Comparison of ENCODE assay signal across 8 mouse cellular contexts in genomic region chr5:108628891-108629633, GRCm38 (mm10). TPM values are rescaled to one million over a fixed set of nuclear protein-coding genes. Genes with fewer than 3 reads are reported as not detected.
DNase-seq lines count a peak whose midpoint lies in the region; ATAC-seq and TF ChIP-seq lines count a peak whose summit lies in the region.

No protein-coding gene starts in this region.

- peak overlapping the region; percentile 97 for H3K27ac ChIP-seq in left cerebral cortex, adult 2 months
- peak overlapping the region; percentile 89 for H3K27ac ChIP-seq in forebrain, embryonic 14.5 days (ENCODE audit: low read depth, low read length)
- H3K27ac ChIP-seq in liver, embryonic 14.5 days, result peak overlapping the region; percentile 54
- H3K27ac ChIP-seq in stomach, embryonic 16.5 days (ENCODE audit: low read length), result peak overlapping the region; percentile 85

- intact Hi-C loops in left cerebral cortex, adult 2 months (cut with DNase I), result no loop called here
- intact Hi-C loops in left cerebral cortex, postnatal 36 days (cut with DNase I), result no loop called here

- H3K27me3 ChIP-seq in forebrain, embryonic 14.5 days (replicated peaks; ENCODE audit: control insufficient read depth, insufficient read depth, low read length), result no peaks in the 10 kb centered on the region
- H3K27me3 ChIP-seq in liver, embryonic 14.5 days (ENCODE audit: control insufficient read depth, insufficient read depth, low read length), result no peaks in the 10 kb centered on the region
- no peaks in the 10 kb centered on the region for H3K27me3 ChIP-seq in stomach, embryonic 16.5 days (ENCODE audit: control insufficient read depth, insufficient read depth, low read length)

- DNase-seq in left cerebral cortex, adult 2 months (ENCODE audit: extremely low spot score in 1 of 2, low spot score in 2 of 2), result no peak
- DNase-seq in left cerebral cortex, postnatal 36 days (ENCODE audit: low spot score in 2 of 2), result no peak
- DNase-seq in NIH3T3 (ENCODE audit: low read depth), result peak; percentile 27
- DNase-seq in forebrain, embryonic 14.5 days (ENCODE audit: low spot score), result no peak
- peak in 2 of 3 experiments; percentile 5 to 20 for DNase-seq in liver, embryonic 14.5 days (ENCODE audit: low read depth in 3 of 3, low spot score in 3 of 3)
- no peak for DNase-seq in adrenal gland, postnatal 10 days
- DNase-seq in frontal cortex, postnatal 14 days (ENCODE audit: low spot score in 2 of 2), result no peak

- TF ChIP-seq CTCF in left cerebral cortex, adult 2 months (IDR thresholded peaks at IDR 0.05), result no peak
- TF ChIP-seq CTCF in liver, embryonic 14.5 days (IDR thresholded peaks at IDR 0.05; ENCODE audit: low read depth), result no peak

- H3K4me3 ChIP-seq in left cerebral cortex, adult 2 months, result peak overlapping the region; percentile 72
- peak overlapping the region; percentile 87 for H3K4me3 ChIP-seq in forebrain, embryonic 14.5 days (ENCODE audit: low read depth, low read length)
- peak overlapping the region; percentile 70 to 83 for H3K4me3 ChIP-seq in liver, embryonic 14.5 days (ENCODE audit: insufficient read depth in 1 of 2, low read depth in 2 of 2, low read length in 2 of 2)
- H3K4me3 ChIP-seq in stomach, embryonic 16.5 days (replicated peaks; ENCODE audit: low read length), result peak overlapping the region; percentile 92

- TF ChIP-seq EP300 in liver, embryonic 14.5 days (IDR thresholded peaks at IDR 0.05; ENCODE audit: low read depth), result no peak

- H3K36me3 ChIP-seq in forebrain, embryonic 14.5 days (ENCODE audit: control insufficient read depth, insufficient read depth, low read length), result peaks cover 7% of the 10 kb centered on the region
- peaks cover 9% of the 10 kb centered on the region for H3K36me3 ChIP-seq in liver, embryonic 14.5 days (replicated peaks; ENCODE audit: control insufficient read depth, insufficient read depth, low read depth)
- H3K36me3 ChIP-seq in stomach, embryonic 16.5 days (ENCODE audit: control insufficient read depth, insufficient read depth, low read length), result peaks cover 6% of the 10 kb centered on the region

- H3K9me3 ChIP-seq in forebrain, embryonic 14.5 days (replicated peaks; ENCODE audit: control insufficient read depth, low read length), result no peaks in the 10 kb centered on the region
- no peaks in the 10 kb centered on the region for H3K9me3 ChIP-seq in liver, embryonic 14.5 days (ENCODE audit: control insufficient read depth, low read length)
- no peaks in the 10 kb centered on the region for H3K9me3 ChIP-seq in stomach, embryonic 16.5 days (replicated peaks; ENCODE audit: control insufficient read depth, low read length)

- 2% methylated on average over 32 of the region's 32 CpGs for WGBS in forebrain, embryonic 14.5 days
- whole genome bisulfite sequencing in liver, embryonic 14.5 days (ENCODE audit: insufficient replicate concordance), result under 1% methylated on average over 32 of the region's 32 CpGs
- WGBS in stomach, embryonic 16.5 days, result 2% methylated on average over 32 of the region's 32 CpGs

- H3K4me1 ChIP-seq in forebrain, embryonic 14.5 days (ENCODE audit: control insufficient read depth, insufficient read depth, low read length), result peaks cover 18% of the 10 kb centered on the region
- peaks cover 13 to 18% of the 10 kb centered on the region in 2 experiments for H3K4me1 ChIP-seq in liver, embryonic 14.5 days (replicated peaks; ENCODE audit: control insufficient read depth in 2 of 2, insufficient read depth in 2 of 2, low read length in 1 of 2)
- H3K4me1 ChIP-seq in stomach, embryonic 16.5 days (ENCODE audit: control insufficient read depth, insufficient read depth, low read length), result peaks cover 14% of the 10 kb centered on the region

- peak overlapping the region; percentile 90 for H3K4me2 ChIP-seq in forebrain, embryonic 14.5 days (ENCODE audit: low read length)
- peak overlapping the region; percentile 93 for H3K4me2 ChIP-seq in liver, embryonic 14.5 days (ENCODE audit: low read depth)
- peak overlapping the region; percentile 88 for H3K4me2 ChIP-seq in stomach, embryonic 16.5 days (ENCODE audit: low read depth, low read length)

- H3K9ac ChIP-seq in forebrain, embryonic 14.5 days (ENCODE audit: low read length), result peak overlapping the region; percentile 93
- H3K9ac ChIP-seq in liver, embryonic 14.5 days (replicated peaks), result peak overlapping the region; percentile 80
- H3K9ac ChIP-seq in stomach, embryonic 16.5 days (ENCODE audit: low read length), result peak overlapping the region; percentile 90

- peak; percentile 84 for ATAC-seq in forebrain, embryonic 14.5 days
- ATAC-seq in liver, embryonic 14.5 days (ENCODE audit: insufficient read depth), result peak; percentile 85
- peak; percentile 79 for ATAC-seq in stomach, embryonic 16.5 days (ENCODE audit: insufficient read depth, low FRiP score)

RNA-seq across cellular contexts. Expression of gene Gak, which starts 0.5 kb away (rescaled TPM):
- 100 to 1,000 TPM in 1 of 2 experiments, 10 to 100 TPM in 1; 98.8 to 106 TPM for total RNA-seq in left cerebral cortex, adult 2 months (2021)
- total RNA-seq in left cerebral cortex, postnatal 36 days (2021), result 10 to 100 TPM; 98.1 to 98.8 TPM
- polyA plus RNA-seq in forebrain, embryonic 14.5 days (2014; fragmentation: Nextera tagmentation; extraction: Ambion mirVana), result 45.5 and 50.6 TPM in 2 replicates
- 19.4 and 22.6 TPM in 2 replicates for polyA plus RNA-seq in liver, embryonic 14.5 days (2012; rRNA removed)
- polyA plus RNA-seq in liver, embryonic 14.5 days (2014; fragmentation: Nextera tagmentation; extraction: Ambion mirVana), result 20.7 and 22.7 TPM in 2 replicates
- polyA plus RNA-seq in stomach, embryonic 16.5 days (2015; fragmentation: Nextera tagmentation; extraction: Ambion mirVana), result 62.9 and 67.9 TPM in 2 replicates
- total RNA-seq in adrenal gland, postnatal 10 days (2021), result 10 to 100 TPM; 65.8 to 74.6 TPM

RNA-seq across cellular contexts. Expression of gene Tmem175, which starts 0.5 kb away (rescaled TPM):
- 10 to 100 TPM; 40.8 to 43.2 TPM for total RNA-seq in left cerebral cortex, adult 2 months (2021)
- 10 to 100 TPM; 40.7 to 41.4 TPM for total RNA-seq in left cerebral cortex, postnatal 36 days (2021)
- 29.4 and 32.3 TPM in 2 replicates for polyA plus RNA-seq in forebrain, embryonic 14.5 days (2014; fragmentation: Nextera tagmentation; extraction: Ambion mirVana)
- 8.2 and 11.1 TPM in 2 replicates for polyA plus RNA-seq in liver, embryonic 14.5 days (2012; rRNA removed)
- polyA plus RNA-seq in liver, embryonic 14.5 days (2014; fragmentation: Nextera tagmentation; extraction: Ambion mirVana), result 12.8 and 15.0 TPM in 2 replicates
- 27.1 and 27.7 TPM in 2 replicates for polyA plus RNA-seq in stomach, embryonic 16.5 days (2015; fragmentation: Nextera tagmentation; extraction: Ambion mirVana)
- total RNA-seq in adrenal gland, postnatal 10 days (2021), result 10 to 100 TPM; 20.3 to 22.8 TPM

RNA-seq across cellular contexts. Expression of gene Idua, which starts 31.1 kb away (rescaled TPM):
- 10 to 100 TPM; 14.9 to 20.8 TPM for total RNA-seq in left cerebral cortex, adult 2 months (2021)
- 10 to 100 TPM; 13.8 to 18.8 TPM for total RNA-seq in left cerebral cortex, postnatal 36 days (2021)
- polyA plus RNA-seq in forebrain, embryonic 14.5 days (2014; fragmentation: Nextera tagmentation; extraction: Ambion mirVana), result 5.7 and 7.0 TPM in 2 replicates
- 3.0 and 3.1 TPM in 2 replicates for polyA plus RNA-seq in liver, embryonic 14.5 days (2012; rRNA removed)
- polyA plus RNA-seq in liver, embryonic 14.5 days (2014; fragmentation: Nextera tagmentation; extraction: Ambion mirVana), result 2.5 and 2.9 TPM in 2 replicates
- polyA plus RNA-seq in stomach, embryonic 16.5 days (2015; fragmentation: Nextera tagmentation; extraction: Ambion mirVana), result 13.5 and 15.2 TPM in 2 replicates
- 10 to 100 TPM in 1 of 2 experiments, 1 to 10 TPM in 1; 9.0 to 15.2 TPM for total RNA-seq in adrenal gland, postnatal 10 days (2021)

RNA-seq across cellular contexts. Expression of gene Dgkq, which starts 40.4 kb away (rescaled TPM):
- total RNA-seq in left cerebral cortex, adult 2 months (2021), result 10 to 100 TPM; 58.9 to 59.7 TPM
- 10 to 100 TPM; 40.5 to 57.7 TPM for total RNA-seq in left cerebral cortex, postnatal 36 days (2021)
- polyA plus RNA-seq in forebrain, embryonic 14.5 days (2014; fragmentation: Nextera tagmentation; extraction: Ambion mirVana), result 9.1 and 15.6 TPM in 2 replicates
- polyA plus RNA-seq in liver, embryonic 14.5 days (2012; rRNA removed), result 4.7 TPM in 2 replicates
- polyA plus RNA-seq in liver, embryonic 14.5 days (2014; fragmentation: Nextera tagmentation; extraction: Ambion mirVana), result 1.9 and 2.3 TPM in 2 replicates
- polyA plus RNA-seq in stomach, embryonic 16.5 days (2015; fragmentation: Nextera tagmentation; extraction: Ambion mirVana), result 10.7 and 14.5 TPM in 2 replicates
- 10 to 100 TPM; 16.7 to 23.7 TPM for total RNA-seq in adrenal gland, postnatal 10 days (2021)

RNA-seq across cellular contexts. Expression of gene Slc26a1, which starts 46.3 kb away (rescaled TPM):
- total RNA-seq in left cerebral cortex, adult 2 months (2021), result 1 to 10 TPM in 1 of 2 experiments, under 1 TPM in 1; 0.89 to 1.4 TPM
- total RNA-seq in left cerebral cortex, postnatal 36 days (2021), result under 1 TPM; 0.93 to 0.94 TPM
- 2.1 and 2.2 TPM in 2 replicates for polyA plus RNA-seq in forebrain, embryonic 14.5 days (2014; fragmentation: Nextera tagmentation; extraction: Ambion mirVana)
- 15.3 and 17.9 TPM in 2 replicates for polyA plus RNA-seq in liver, embryonic 14.5 days (2012; rRNA removed)
- polyA plus RNA-seq in liver, embryonic 14.5 days (2014; fragmentation: Nextera tagmentation; extraction: Ambion mirVana), result 12.6 and 15.5 TPM in 2 replicates
- polyA plus RNA-seq in stomach, embryonic 16.5 days (2015; fragmentation: Nextera tagmentation; extraction: Ambion mirVana), result 1.8 and 3.0 TPM in 2 replicates
- 10 to 100 TPM in 1 of 2 experiments, 1 to 10 TPM in 1; 5.7 to 11.4 TPM for total RNA-seq in adrenal gland, postnatal 10 days (2021)

Comparison
In these comparisons a context has a peak if more than half of its experiments do, and no peak if none do; other contexts are left out.
1. DNase-seq: peak in NIH3T3 (single experiment) and liver, embryonic 14.5 days (2 of 3); none in left cerebral cortex, adult 2 months (0 of 2), left cerebral cortex, postnatal 36 days (0 of 2), forebrain, embryonic 14.5 days (single experiment), adrenal gland, postnatal 10 days (single experiment) and frontal cortex, postnatal 14 days (0 of 2).
2. Peak in every context shown above with its lines, with median percentiles within 50 percentile points of each other: H3K27ac ChIP-seq, H3K4me3 ChIP-seq, ATAC-seq, H3K4me2 ChIP-seq and H3K9ac ChIP-seq.